Mouse (Mus musculus): ENCODE measurements around the gene Olfr136. TPM values are rescaled to one million over a fixed set of nuclear protein-coding genes. Genes with fewer than 3 reads are reported as not detected.

Gene Olfr136
- polyA plus RNA-seq (2014; fragmentation: Illumina TruSeq; extraction: RNeasy Lipid Tissue Mini Kit (QIAGEN cat#74804); ENCODE audit: low read depth, low replicate concordance), result not detected

GRCm38 (mm10) chr17:38329531-38329930 lies at the start of gene Olfr136:
Gene Olfr136 (plus strand): TSS chr17:38329831.

GRCm38 (mm10) chr17:38307470-38307869 lies 22.2 kb upstream of the Olfr136 start, which contains the start of gene Olfr137:
Gene Olfr137 (minus strand): TSS chr17:38307570.

Other genes with a start within 250 kb of the Olfr136 start
- not detected for gene Olfr131, start 241.1 kb upstream of the Olfr136 start, polyA plus RNA-seq (2014; fragmentation: Illumina TruSeq; extraction: RNeasy Lipid Tissue Mini Kit (QIAGEN cat#74804); ENCODE audit: low read depth, low replicate concordance)
- gene Olfr132, start 195.3 kb upstream of the Olfr136 start, polyA plus RNA-seq (2014; fragmentation: Illumina TruSeq; extraction: RNeasy Lipid Tissue Mini Kit (QIAGEN cat#74804); ENCODE audit: low read depth, low replicate concordance), result not detected
- not detected for gene Olfr133, start 184.6 kb upstream of the Olfr136 start, polyA plus RNA-seq (2014; fragmentation: Illumina TruSeq; extraction: RNeasy Lipid Tissue Mini Kit (QIAGEN cat#74804); ENCODE audit: low read depth, low replicate concordance)
- gene Olfr134, start 158.4 kb upstream of the Olfr136 start, polyA plus RNA-seq (2014; fragmentation: Illumina TruSeq; extraction: RNeasy Lipid Tissue Mini Kit (QIAGEN cat#74804); ENCODE audit: low read depth, low replicate concordance), result not detected
- not detected for gene Olfr135, start 125.5 kb upstream of the Olfr136 start, polyA plus RNA-seq (2014; fragmentation: Illumina TruSeq; extraction: RNeasy Lipid Tissue Mini Kit (QIAGEN cat#74804); ENCODE audit: low read depth, low replicate concordance)
- gene Olfr138, start 68.8 kb upstream of the Olfr136 start, polyA plus RNA-seq (2014; fragmentation: Illumina TruSeq; extraction: RNeasy Lipid Tissue Mini Kit (QIAGEN cat#74804); ENCODE audit: low read depth, low replicate concordance), result not detected
- not detected for gene Olfr137, start 22.3 kb upstream of the Olfr136 start, polyA plus RNA-seq (2014; fragmentation: Illumina TruSeq; extraction: RNeasy Lipid Tissue Mini Kit (QIAGEN cat#74804); ENCODE audit: low read depth, low replicate concordance)
- gene Esp36, start 90.4 kb downstream of the Olfr136 start, polyA plus RNA-seq (2014; fragmentation: Illumina TruSeq; extraction: RNeasy Lipid Tissue Mini Kit (QIAGEN cat#74804); ENCODE audit: low read depth, low replicate concordance), result not detected
- gene Esp34, start 224.4 kb downstream of the Olfr136 start, polyA plus RNA-seq (2014; fragmentation: Illumina TruSeq; extraction: RNeasy Lipid Tissue Mini Kit (QIAGEN cat#74804); ENCODE audit: low read depth, low replicate concordance), result not detected

All from adipose tissue, adult 10 weeks (tissue).